In genomic region chr14:78632747-78633146, GRCm38 (mm10) we compare ENCODE assay signal across 12 mouse cellular contexts.
"Had no signal": no experiment of that assay in that cellular context is flagged by ENCODE, and none has a peak within 500 bp of the region (broad histone marks: within the 10 kb centered on the region; RNA-seq: fewer than 3 reads in every experiment).

No protein-coding gene starts in this region.

- H3K4me2 ChIP-seq: limb, embryonic 12.5 days; liver, embryonic 13.5 days; neural tube, embryonic 13.5 days had no signal

- H3K4me3 ChIP-seq: layer of hippocampus, adult 2 months; limb, embryonic 12.5 days; liver, embryonic 13.5 days; neural tube, embryonic 13.5 days had no signal

- DNase-seq: kidney, adult 9 months; kidney, postnatal 4 days; liver; liver, embryonic 13.5 days; liver, postnatal 0 days; right cerebral cortex, adult 18-20 months; right cerebral cortex, postnatal 25 days; thymus, postnatal 36 days had no signal

- ATAC-seq: liver, postnatal 0 days had no signal

- H3K4me1 ChIP-seq: liver, embryonic 13.5 days had no signal

- H3K9ac ChIP-seq: limb, embryonic 12.5 days; liver, embryonic 13.5 days; liver, postnatal 0 days; neural tube, embryonic 13.5 days had no signal

- H3K27ac ChIP-seq: kidney, postnatal 0 days; layer of hippocampus, adult 2 months; limb, embryonic 12.5 days; liver, embryonic 13.5 days; neural tube, embryonic 13.5 days had no signal

- H3K9me3 ChIP-seq: limb, embryonic 12.5 days; liver, embryonic 13.5 days; neural tube, embryonic 13.5 days had no signal

- H3K36me3 ChIP-seq: limb, embryonic 12.5 days; liver, embryonic 13.5 days; neural tube, embryonic 13.5 days had no signal

- H3K27me3 ChIP-seq: limb, embryonic 12.5 days; liver, embryonic 13.5 days; neural tube, embryonic 13.5 days had no signal
